Mouse (Mus musculus) kidney, postnatal 0 days (tissue): ENCODE data around the gene Azin2. TPM values are rescaled to one million over a fixed set of nuclear protein-coding genes. Genes with fewer than 3 reads are reported as not detected.
A peak's percentile ranks its signal among the peaks of the same experiment; 100 is the strongest.

Experiments used
- ATAC-seq: fragments of 200-750 bp; cut with Nextera tagmentation; replicated peaks from 2 replicates; pipeline ENCODE4 v1.8.0; 2017; ENCODE audit warnings: low read depth, moderate number of reproducible peaks, moderate TSS enrichment, moderate library complexity; ENCODE audit not compliant: low FRiP score
- DNase-seq: peaks from one replicate; pipeline ENCODE4 v3.0.0-alpha.2; 2016; ENCODE audit warnings: low spot score
- H3K27ac ChIP-seq: fragments of 300-500 bp; sonication (generic); 2 replicates; pipeline ENCODE4 v1.5.1; 2014; ENCODE audit warnings: mild to moderate bottlenecking
- H3K27me3 ChIP-seq: fragments of 300-500 bp; sonication (generic); 2 replicates; pipeline ENCODE4 v1.6.1; 2014; ENCODE audit warnings: low read length, mixed read lengths; ENCODE audit not compliant: insufficient read depth
- H3K36me3 ChIP-seq: fragments of 300-500 bp; sonication (generic); 2 replicates; pipeline ENCODE4 v1.6.1; 2014; ENCODE audit warnings: low read length, mixed read lengths; ENCODE audit not compliant: insufficient read depth
- H3K4me1 ChIP-seq: fragments of 300-500 bp; sonication (generic); replicated peaks from 2 replicates; pipeline ENCODE4 v1.6.1; 2014; ENCODE audit warnings: antibody characterized with exemption, low read length, mixed read lengths; ENCODE audit not compliant: insufficient read depth
- H3K4me2 ChIP-seq: fragments of 300-500 bp; sonication (generic); 2 replicates; pipeline ENCODE4 v1.6.1; 2014; ENCODE audit warnings: mild to moderate bottlenecking, low read length, moderate library complexity, mixed read lengths
- H3K4me3 ChIP-seq: fragments of 300-500 bp; sonication (generic); replicated peaks from 2 replicates; pipeline ENCODE4 v1.5.1; 2014; ENCODE audit warnings: low read depth, low read length
- H3K9ac ChIP-seq: fragments of 300-500 bp; sonication (generic); 2 replicates; pipeline ENCODE4 v1.6.1; 2014; ENCODE audit warnings: low read depth, low read length
- H3K9me3 ChIP-seq: fragments of 300-500 bp; sonication (generic); replicated peaks from 2 replicates; pipeline ENCODE4 v1.6.1; 2016; ENCODE audit warnings: low read length, inconsistent platforms, mixed read lengths
- CTCF ChIP-seq: IDR thresholded peaks from 2 replicates; pipeline ENCODE4 v1.5.1; 2016; ENCODE audit warnings: antibody characterized with exemption, low read depth, mild to moderate bottlenecking, moderate library complexity
- WGBS: fragments of 180-500 bp; shearing (Covaris S2); extraction: QIAGEN DNeasy Blood & Tissue Kit; methylation state at CpG from one replicate; pipeline ENCODE4 v1.1.7; 2014; 5-methylcytosine and 5-hydroxymethylcytosine counted together
- polyA plus RNA-seq: library from polyadenylated mRNA; unstranded; fragments of >200 nt; fragmentation: Nextera tagmentation; extraction: Ambion mirVana; gene quantifications from 2 replicates; pipeline ENCODE4 v1.2.1, GENCODE M21; 2015

Gene Azin2
- polyA plus RNA-seq, 1 experiment from 2014 or later, result 21.5 TPM

- no peaks in the 10 kb centered on the region for H3K27me3 ChIP-seq
- whole genome bisulfite sequencing, result 43% methylated on average over 7 of the region's 7 CpGs
- no peak for TF ChIP-seq CTCF
These were observed 29.5 kb downstream of the Azin2 start for GRCm38 (mm10) chr4:128932783-128933182.

DNA sequence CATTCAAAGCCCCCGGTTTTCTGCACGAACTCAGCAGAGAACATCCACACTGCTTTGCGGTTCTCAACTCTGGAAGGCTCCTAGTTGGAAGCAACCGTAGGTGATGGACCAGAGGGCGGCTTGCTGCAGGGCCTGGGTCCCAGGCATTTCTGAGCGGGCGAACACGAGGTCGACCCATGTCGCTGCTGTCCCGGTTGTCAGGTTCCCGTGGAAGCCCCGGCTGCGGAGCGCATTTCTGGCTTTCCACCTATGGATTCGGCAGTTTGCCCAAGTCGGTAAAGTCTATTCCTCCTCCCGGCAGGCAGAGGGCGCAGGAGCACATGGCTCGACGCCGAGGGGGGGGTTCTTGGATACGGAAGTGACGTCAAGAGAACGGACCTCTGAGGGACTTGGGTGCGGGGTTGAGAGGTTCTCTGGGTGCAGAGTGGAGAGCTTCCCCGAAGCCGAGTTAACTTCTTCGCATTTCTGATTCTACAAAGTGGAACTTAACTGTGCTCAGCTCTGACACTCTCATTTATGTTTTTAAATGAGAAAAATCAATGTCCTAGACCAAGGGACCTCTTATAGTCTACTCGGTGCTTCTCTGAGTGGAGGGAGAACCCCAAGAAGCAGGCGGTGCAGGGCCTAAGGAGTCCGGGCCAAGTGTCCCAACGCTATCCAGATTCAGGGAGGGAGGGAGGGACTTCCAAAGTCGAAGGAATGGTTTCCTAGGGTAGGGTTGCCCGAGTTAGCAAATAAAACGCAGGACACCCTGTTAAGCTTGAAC lies 37.2 kb downstream of the Azin2 start:
- TF ChIP-seq CTCF, result peak; percentile 93
- Histone ChIP-seq H3K9me3 (no peaks in the 10 kb centered on the region), H3K4me1 (peaks cover 5% of the 10 kb centered on the region), H3K9ac (peak overlapping the region; percentile 35; the same call in 1 of the 2 replicates), H3K4me3 (peak overlapping the region; percentile 26), H3K27ac (no peak overlapping the region), H3K27me3 (no peaks in the 10 kb centered on the region), H3K36me3 (no peaks in the 10 kb centered on the region), H3K4me2 (peak overlapping the region; percentile 69)
- 12% methylated on average over 36 of the region's 36 CpGs for WGBS
- peak; percentile 77; the same call in 1 of the 2 replicates for ATAC-seq
- peak; percentile 95 for DNase-seq

More at GRCm38 (mm10) chr4:128932783-128933182, 29.5 kb downstream of the Azin2 start:
- peak; percentile 13 for DNase-seq
- no peak overlapping the region for H3K4me2 ChIP-seq
- no peak overlapping the region for H3K27ac ChIP-seq
- H3K4me1 ChIP-seq, result no peaks in the 10 kb centered on the region
- H3K9me3 ChIP-seq, result no peaks in the 10 kb centered on the region
- H3K9ac ChIP-seq, result no peak overlapping the region
- no peak for ATAC-seq
- H3K36me3 ChIP-seq, result no peaks in the 10 kb centered on the region
- H3K4me3 ChIP-seq, result no peak overlapping the region

DNA sequence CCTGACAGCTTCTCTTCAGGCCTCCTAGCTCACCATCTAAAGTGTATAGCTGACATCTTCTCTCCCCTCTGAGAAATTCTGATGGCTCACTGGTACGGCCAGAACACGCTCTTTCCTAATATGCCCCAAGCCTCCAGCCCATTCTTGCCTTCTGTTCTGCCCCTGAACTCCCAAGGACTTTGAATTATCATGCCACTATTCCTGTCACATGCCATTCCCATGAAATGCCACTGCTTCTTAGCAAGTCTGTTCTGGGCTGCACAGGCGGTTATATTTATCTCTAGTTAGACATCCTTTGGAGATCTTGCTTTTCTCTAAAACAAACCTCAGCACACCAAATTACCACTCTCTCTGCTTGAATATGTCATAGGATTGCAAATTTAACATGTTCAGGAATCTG lies 38.6 kb downstream of the Azin2 start:
- no peak overlapping the region for H3K27ac ChIP-seq
- no peak overlapping the region for H3K4me2 ChIP-seq
- H3K9me3 ChIP-seq, result no peaks in the 10 kb centered on the region
- H3K4me1 ChIP-seq, result peaks cover 5% of the 10 kb centered on the region
- H3K27me3 ChIP-seq, result no peaks in the 10 kb centered on the region
- no peak for TF ChIP-seq CTCF
- no peak overlapping the region for H3K4me3 ChIP-seq
- no peak for DNase-seq
- H3K9ac ChIP-seq, result no peak overlapping the region
- H3K36me3 ChIP-seq, result no peaks in the 10 kb centered on the region
- ATAC-seq, result no peak
- 96% methylated on average over 3 of the region's 3 CpGs for WGBS

DNA sequence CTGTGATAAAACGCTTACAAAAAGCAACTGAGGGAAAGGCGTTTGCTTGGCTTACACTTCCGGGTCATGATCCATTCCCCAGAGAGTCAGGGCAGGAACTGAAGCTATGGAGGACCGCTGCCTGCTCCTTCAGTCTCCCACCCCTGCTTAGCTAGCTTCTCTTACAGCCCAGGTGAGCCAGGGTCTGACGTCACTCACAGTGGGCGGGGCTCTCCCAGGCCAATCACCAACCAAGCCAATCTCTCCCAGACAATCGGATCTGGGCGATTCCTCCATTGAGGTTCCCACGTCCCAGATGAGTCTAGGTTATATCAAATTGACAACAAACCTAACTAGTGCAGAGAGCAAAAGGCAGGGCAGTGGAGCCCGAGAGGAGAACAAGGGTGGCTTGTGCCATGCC lies 43.1 kb downstream of the Azin2 start:
- no peaks in the 10 kb centered on the region for H3K4me1 ChIP-seq
- H3K9me3 ChIP-seq, result no peaks in the 10 kb centered on the region
- TF ChIP-seq CTCF, result no peak
- H3K9ac ChIP-seq, result no peak overlapping the region
- no peak for ATAC-seq
- H3K36me3 ChIP-seq, result no peaks in the 10 kb centered on the region
- 24% methylated on average over 10 of the region's 10 CpGs for WGBS
- H3K27ac ChIP-seq, result no peak overlapping the region
- DNase-seq, result no peak
- no peaks in the 10 kb centered on the region for H3K27me3 ChIP-seq
- no peak overlapping the region for H3K4me2 ChIP-seq
- no peak overlapping the region for H3K4me3 ChIP-seq

- Histone ChIP-seq H3K4me2 (no peak overlapping the region), H3K27me3 (no peaks in the 10 kb centered on the region), H3K36me3 (no peaks in the 10 kb centered on the region), H3K9me3 (no peaks in the 10 kb centered on the region), H3K4me3 (no peak overlapping the region), H3K27ac (no peak overlapping the region), H3K4me1 (no peaks in the 10 kb centered on the region), H3K9ac (no peak overlapping the region)
- 25% methylated on average over 3 of the region's 3 CpGs for WGBS
- TF ChIP-seq CTCF, result no peak
- DNase-seq (peak; percentile 64), ATAC-seq (no peak; the same call in 1 of the 2 replicates)
These were observed 44.1 kb downstream of the Azin2 start for GRCm38 (mm10) chr4:128918187-128918586.

GRCm38 (mm10) chr4:128917756-128918155 lies 44.5 kb downstream of the Azin2 start:
- H3K27ac ChIP-seq, result no peak overlapping the region
- H3K9ac ChIP-seq, result no peak overlapping the region
- no peak overlapping the region for H3K4me3 ChIP-seq
- no peaks in the 10 kb centered on the region for H3K27me3 ChIP-seq
- no peaks in the 10 kb centered on the region for H3K9me3 ChIP-seq
- WGBS, result 87% methylated on average over 6 of the region's 6 CpGs
- H3K4me1 ChIP-seq, result no peaks in the 10 kb centered on the region
- no peak for ATAC-seq
- no peak for TF ChIP-seq CTCF
- no peaks in the 10 kb centered on the region for H3K36me3 ChIP-seq
- DNase-seq, result no peak
- H3K4me2 ChIP-seq, result no peak overlapping the region

DNA sequence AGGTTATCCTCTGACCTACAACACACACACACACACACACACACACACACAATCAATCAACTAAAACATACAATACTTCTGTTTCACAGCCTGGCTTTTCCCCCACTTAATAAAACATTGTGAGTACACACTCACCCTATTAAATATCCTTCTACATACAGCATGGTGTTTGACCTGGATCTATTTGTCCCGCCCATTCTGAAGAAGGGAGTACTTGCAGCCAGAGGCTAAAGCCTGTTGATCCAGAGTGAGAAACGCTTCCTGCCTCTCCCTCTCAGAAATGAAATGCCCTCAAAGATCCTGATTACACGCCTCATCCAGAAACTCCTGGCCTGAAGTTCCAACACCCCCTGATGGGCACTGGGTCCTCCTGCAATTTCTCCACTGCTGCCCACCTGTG lies 45.1 kb downstream of the Azin2 start:
- H3K27me3 ChIP-seq, result no peaks in the 10 kb centered on the region
- H3K27ac ChIP-seq, result no peak overlapping the region
- no peak for DNase-seq
- H3K9me3 ChIP-seq, result no peaks in the 10 kb centered on the region
- no peak overlapping the region for H3K4me2 ChIP-seq
- no peak for ATAC-seq
- H3K4me3 ChIP-seq, result no peak overlapping the region
- H3K36me3 ChIP-seq, result no peaks in the 10 kb centered on the region
- WGBS, result 58% methylated on average over 3 of the region's 3 CpGs
- no peak overlapping the region for H3K9ac ChIP-seq
- no peak for TF ChIP-seq CTCF
- no peaks in the 10 kb centered on the region for H3K4me1 ChIP-seq
